Mouse (Mus musculus) left cerebral cortex, adult 8-10 months (tissue): ENCODE results near the gene Cma1. TPM values are rescaled to one million over a fixed set of nuclear protein-coding genes. Genes with fewer than 3 reads are reported as not detected.
A peak's percentile ranks its signal among the peaks of the same experiment; 100 is the strongest.
"Not testable (repeated sequence)": the region's sequence is repeated elsewhere in the genome, so short reads cannot be mapped to it uniquely, and the experiment has no call there.

ENCODE experiments used
- DNase-seq, 2 experiments: peaks; one replicate each; pipeline ENCODE4 v3.0.0; 2022; ENCODE audit warnings: low spot score in 2 of 2
- total RNA-seq, 4 experiments: library from RNA; stranded (reverse); gene quantifications; 2 replicates each; pipeline ENCODE4 v1.2.4; 2022

Cma1 gene
- not detected for total RNA-seq

DNA sequence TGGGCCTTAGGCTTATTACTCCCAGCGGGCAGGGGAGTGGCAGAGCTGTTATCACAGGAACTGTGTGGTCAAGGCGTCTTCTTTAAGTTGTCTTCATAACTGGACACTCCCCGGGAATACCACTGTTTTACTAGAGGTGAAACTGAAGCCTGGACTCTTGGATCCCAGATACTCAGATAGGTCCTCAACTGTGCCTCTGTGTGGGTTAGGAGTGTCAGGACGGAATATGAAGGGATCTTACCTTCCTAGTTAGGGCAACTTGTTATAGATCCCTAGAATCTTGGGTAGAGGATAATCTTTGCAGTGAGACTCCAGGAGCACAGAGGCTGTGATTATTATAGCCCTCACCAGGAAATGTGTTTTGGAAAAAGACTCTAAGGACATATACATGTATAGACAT, at the start of gene Cma1:
TSS of gene Cma1 (minus strand) at position 101 of the 400 bp plus-strand sequence.
- no peak for DNase-seq

DNA sequence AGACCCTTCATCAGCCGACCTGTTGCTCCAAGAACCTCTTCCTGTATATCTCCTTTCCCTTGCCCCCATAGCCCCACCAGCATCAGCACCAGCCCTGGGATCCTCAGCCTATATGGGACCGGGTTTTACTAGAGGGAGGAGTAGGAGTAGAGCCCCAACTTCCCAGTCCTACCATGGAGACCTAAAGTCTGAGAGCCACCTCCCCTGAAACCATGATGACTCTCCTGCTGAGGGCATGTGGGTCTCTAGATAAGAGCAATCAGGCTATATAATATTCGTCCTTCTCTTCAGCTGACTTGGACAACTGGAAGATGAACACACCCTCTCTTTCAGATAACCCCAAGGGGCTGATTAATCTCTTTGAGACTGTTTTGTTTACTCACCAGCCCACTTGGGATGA, 43.0 kb upstream of the Cma1 start:
- not testable (repeated sequence) for DNase-seq

DNA sequence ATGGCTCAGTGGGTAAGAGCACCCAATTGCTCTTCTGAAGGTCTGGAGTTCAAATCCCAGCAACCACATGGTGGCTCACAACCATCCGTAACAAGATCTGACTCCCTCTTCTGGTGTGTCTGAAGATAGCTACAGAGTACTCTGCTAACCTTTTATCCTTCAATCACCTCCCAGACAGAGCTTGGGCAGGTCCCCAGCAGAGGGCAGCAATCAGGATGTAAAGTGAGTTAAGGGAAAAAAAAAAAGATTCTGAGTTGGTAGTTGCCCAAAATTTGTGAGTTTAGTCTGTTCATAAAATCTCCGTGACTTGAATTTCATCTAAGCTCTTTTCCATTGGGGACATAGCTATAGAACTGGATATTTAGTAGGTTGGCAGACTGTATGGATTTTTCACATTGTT, 19.4 kb upstream of the Cma1 start:
- DNase-seq = not testable (repeated sequence)

DNA sequence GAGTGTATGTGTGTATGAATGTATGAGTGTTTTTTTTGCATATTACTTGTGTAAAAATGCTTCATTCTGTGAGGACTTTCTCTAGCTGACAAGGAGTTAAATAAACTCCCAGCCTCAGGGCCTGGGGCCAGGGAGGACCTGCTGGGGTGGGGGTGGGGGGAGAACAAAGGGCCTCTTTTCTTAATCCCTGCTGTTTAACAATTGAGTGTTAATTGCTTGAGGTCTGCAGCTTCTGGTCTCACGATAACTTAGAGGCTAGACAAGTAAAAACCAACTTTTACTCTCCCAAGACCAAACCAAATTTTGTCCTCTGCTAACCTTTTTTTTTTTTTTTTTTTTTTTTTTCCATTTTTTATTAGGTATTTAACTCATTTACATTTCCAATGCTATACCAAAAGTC, 18.8 kb upstream of the Cma1 start:
- no peak for DNase-seq

DNA sequence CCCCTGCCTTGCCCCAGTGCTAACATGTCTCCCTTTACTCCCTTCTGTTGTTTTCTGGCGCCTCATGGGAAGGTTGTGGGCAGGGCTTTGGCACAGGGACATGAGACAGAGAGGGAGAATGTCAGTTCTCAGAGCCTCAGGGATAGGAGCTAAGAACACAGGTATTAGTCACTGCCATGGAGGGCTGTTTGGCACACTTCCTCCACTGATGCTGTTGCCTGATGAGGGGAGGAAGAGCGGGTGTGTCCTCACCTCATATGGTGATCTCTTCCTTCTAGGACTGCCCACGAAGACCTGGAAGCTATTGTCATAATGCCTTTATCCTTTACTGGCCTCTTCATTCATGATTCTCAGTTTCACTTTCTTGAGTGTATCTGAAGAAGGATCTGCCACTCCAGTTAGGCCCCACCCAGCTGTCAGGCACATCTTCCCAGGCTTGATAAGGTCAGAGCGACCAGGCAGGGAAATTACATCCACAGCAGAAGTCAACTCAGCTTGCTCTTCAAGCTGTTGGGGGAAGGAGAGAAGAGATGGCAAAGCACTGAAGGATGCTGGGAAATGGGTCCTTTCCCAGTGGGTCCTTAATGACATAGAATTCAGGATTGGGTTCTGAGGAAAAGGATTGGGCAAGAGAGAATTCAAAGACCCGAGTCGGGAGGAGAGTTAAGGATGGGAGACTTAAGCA, 6.0 kb upstream of the Cma1 start, which contains the start of gene Cma2:
TSS of gene Cma2 (plus strand) at position 635 of the 685 bp plus-strand sequence.
- DNase-seq = no peak

DNA sequence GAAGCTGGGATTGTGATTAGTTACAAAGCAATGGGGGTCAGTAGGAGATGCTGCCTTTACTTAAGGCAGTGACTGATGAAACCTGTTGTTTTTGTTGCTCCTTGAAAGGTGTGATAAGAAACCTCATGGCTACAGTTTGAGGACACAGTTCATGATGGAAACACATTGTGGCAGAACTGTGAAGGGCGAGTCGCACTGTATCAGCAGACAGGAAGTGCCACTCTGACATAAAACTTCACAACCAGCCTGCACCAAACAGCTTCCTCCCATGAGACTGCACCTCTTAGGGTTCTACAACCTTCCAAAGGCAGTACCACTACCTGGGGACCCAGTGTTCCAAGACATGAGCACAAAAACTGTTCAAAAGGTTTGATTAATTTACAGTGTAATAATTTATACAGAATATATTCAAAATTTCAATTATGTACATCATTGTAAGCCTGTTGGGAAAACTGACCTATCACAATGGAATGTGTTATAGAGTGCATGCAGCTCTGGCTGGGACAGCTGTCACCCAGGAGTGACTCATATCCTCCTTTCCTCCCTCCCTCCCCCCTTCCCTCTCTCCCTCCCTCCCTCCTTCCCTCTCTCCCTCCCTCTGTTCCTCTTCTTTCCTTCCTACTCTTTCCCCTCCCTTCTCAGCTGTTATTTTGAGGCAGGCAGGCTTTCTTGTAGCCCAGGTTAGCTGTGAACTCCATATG, 1.9 kb upstream of the Cma1 start:
- DNase-seq = no peak

DNA sequence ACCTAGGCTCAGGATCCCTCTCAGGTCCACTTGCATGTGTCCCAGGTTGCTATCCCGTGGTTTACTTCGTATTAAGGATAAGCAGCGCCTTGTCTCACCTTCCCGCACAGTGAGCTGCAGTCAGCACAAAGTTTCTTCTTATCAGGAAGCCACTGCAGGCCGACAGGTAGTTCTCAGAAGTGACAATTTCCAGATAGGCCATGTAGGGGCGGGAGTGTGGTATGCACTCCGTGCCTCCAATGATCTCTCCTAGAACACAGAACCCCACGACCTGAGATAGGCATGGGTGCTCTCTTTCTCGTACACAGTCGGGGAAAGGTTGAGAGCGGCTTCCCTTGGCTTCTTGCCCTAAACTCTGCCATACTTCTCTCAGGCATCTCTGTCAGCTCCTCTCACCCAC, 874 bp downstream of the Cma1 start:
- DNase-seq = no peak

DNA sequence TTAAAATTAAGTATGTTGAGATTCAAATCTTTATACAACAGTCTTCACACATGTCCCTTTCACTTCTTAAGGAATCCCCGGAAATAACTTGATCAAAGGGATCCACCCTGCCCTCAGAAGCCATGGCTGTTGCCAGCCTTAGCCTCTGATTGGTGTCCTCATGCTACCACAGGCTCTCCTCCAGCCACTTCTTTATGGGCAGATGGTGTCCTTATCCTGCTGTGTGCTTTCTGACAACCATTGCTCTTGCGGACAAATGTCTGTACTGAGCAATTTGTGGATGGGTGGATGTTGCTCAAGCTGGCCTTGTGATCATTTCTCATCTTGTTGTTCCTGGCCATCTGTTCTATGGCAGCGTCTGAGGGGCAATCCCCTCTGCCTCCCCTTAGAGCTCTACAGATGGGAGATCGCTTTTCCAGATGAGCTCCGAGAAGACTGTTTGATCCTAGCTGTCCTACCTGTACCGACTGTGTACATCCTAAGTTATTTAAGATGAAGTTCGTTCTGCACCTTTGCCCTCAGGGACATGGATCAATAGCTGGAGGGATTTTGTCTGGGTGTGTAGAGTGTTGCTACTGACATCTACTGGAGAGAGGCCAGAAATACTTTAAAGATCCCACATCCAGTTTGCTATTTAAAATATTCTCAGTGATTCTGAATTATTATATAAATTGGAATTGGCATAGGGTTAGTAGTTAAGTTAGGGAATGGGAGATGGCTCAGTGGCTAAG, 4.2 kb downstream of the Cma1 start:
- no peak for DNase-seq

DNA sequence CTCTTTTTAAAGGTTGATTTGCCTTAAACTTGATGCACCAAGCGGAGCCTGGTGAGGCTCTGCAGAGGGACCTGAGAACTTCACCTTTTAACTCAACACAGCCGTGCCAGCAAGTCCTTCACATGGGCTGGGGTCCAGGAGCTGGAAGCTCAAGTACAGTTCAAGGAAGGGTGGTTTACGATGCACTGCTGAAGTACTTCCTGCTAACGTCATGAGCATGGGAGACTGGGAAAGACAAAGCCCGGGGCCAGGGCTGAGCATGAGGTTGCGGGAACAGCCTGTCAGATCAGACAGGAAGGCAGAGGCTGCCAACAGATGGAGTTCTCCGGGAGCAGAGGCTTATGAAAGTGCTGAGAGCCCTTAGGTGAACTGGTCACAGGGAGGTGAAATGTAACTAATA, 10.9 kb downstream of the Cma1 start:
- DNase-seq = no peak

DNA sequence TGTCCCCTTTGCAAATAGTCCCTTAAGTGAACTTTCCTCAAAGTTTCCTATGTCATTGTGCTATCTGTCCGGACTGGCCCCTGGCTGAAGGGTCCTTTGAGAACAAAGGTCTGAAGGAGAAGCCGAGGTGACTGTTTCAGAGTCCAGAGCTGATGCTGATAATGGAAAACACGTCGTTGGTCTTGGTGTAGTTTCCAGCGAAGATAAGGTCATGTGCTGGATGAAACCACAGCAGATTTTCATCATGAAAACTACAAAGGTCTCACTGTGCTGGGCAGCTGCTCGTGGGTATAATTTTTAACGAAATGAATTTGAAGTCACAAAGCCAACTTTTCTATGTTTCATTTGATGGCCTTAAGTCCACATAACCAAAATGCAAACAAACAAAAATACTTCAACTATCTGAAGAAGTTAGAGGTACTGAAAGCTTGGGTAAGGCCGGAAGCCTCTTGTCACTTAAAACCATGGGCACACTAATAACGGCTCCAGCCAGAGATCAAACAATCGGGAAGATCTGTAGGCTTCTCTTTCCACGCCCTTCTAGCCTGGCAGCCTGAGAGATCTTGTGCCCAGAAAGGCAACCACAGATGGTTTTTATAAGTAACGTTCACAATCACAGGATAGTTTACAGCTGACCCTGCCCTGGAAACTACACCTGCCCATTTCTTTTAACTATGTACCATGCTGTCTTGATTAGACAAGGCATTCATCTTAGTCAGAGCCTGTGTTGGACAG, 15.0 kb downstream of the Cma1 start:
- no peak for DNase-seq

DNA sequence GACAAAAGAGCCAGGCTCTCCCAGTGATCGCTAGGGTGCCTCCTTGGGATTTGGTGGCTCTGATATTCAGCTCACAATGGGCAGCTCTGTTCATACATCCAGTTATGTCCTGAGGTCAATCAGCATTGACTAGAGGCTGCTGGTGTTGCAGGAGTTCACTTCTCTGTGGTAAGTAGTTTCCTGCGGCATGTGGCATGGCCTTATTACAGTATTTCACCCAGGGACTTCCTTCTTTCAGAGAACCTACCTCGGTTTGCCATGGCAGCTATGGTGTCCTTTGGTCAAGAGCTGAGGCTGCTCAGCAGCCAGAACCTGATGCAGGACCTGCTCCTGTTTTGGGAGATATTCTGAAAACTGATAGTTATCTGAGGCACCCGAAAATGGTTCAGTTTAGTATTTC, 17.6 kb downstream of the Cma1 start:
- DNase-seq = no peak

DNA sequence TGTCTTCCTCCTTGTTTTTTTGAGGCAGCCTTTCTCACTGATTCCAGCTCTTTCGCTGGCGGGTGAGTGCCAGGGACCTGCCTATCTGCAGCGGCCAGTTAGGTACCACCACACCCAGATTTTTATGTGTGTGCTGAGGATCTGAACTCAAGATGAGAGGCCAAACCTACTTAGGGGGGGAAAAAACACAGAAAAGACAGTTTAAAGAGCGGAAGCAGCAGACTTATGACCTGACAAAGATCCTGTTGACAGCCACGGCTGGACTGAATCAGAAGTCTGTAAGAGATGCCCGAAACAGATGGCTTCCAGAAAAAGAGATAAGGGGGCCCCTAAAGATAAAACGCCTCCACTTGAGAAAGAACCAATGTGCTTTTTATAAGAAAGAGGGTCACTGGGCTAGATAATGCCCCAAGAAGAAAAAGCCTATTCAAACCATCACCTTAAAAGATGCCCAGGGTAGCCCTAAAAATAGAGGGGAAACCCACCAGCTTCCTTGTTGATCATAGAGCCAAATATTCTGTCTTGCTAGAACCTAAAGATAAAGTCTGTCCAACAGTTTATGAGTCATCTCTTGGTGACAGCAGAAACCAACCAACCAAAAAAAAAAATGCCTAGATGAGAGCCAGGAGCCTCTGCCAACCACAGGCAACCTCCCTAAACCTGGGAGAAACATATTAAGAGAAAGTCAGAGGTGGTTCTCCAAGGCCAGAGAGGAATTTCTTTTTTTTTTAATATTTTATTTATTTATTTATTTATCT, 21.8 kb downstream of the Cma1 start:
- no peak for DNase-seq

DNA sequence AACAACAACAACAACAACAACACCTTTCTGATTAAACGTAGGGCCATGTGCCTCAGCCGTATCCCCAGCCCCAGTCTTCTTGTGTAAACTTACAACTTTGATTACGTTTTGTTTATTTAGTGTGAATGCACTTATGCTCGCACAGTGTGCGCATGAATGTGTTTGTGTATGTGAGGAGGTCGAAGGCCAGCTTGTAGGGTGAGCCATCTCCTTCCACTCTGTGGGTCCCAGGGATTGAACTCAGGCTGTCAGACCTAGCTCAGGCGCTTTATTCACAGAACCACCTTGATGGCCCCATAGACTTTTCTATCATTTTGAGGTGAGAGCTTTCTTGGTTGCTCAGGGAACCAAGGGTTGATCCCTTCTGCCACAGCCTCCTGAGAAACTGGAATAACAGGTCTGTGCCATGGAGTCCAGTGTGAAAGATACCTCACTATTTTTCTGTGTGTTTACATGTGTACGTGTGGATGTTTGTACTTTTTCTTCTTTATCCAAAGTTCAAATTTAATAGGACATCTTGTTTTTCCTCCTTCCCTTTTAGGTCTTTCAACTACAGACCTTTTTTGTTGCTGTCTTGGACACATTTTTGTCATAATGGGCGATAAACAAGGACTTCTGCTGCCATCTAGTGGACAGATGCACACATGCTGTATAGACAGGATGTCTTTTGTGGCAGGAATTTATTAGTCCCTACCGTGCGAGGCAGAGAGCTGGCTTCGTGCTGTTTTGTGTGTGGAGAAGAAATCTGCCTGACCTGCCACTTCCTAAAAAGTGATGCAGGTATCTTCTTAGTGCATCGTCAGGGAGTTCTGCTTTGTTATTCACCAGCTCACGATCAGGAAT, 26.0 kb downstream of the Cma1 start:
- DNase-seq = no peak

DNA sequence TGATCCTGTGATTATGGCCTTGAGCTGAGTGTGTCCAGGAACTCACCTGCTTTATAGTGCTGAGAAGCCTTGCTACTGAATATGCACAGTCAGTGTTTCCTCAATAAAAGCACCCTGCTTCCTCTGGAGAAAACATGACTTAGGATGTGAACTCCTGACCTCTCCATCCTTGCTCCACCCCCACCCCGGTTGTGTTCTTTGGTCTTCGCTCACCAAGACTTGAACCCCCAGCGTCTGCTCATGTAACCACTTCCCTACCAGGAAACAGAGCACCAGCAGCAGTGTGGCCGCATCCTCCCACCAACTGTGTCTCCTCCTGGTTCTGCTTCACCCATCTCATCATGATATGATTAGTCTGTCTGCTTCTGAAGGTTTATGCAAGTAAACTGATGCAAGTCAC, 31.1 kb downstream of the Cma1 start:
- no peak for DNase-seq

DNA sequence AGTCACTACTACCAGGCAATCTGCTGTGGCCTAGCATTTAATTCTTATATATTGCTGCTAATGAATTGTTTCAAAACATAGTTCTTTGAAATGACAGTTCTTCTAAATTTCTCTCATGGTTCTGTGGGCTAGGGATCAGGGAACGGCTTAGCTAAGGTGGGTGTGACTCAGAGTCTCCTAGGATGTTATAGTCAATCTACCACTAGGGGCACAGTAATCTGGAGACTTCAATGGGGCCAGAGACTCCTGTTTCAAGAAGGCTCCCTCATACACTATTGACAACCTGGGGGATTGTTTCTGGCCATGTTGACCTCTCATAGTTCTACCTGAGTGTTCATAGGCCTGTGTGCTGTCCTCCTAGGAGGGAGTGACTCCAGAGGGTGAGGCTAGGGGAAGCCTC, 39.0 kb downstream of the Cma1 start:
- DNase-seq = no peak

DNA sequence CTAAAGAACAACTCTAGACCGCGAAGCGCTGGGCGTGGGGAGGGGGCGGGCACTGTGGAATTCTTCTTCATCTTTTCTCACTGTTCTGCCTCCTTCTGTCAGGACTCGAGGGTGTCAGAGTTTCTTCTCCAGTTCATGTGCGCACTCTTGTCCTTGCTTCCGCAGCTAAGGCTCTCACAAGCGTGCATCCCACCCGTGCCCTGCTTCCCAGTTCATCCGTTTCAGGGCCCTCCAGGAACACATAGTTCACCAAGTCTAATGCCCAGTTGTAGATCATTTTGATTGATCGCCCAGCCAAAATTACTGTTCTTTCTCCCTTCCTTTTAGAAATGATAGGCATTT, 44.1 kb downstream of the Cma1 start:
- peak in 1 of 2 experiments; percentile 44 for DNase-seq

DNA sequence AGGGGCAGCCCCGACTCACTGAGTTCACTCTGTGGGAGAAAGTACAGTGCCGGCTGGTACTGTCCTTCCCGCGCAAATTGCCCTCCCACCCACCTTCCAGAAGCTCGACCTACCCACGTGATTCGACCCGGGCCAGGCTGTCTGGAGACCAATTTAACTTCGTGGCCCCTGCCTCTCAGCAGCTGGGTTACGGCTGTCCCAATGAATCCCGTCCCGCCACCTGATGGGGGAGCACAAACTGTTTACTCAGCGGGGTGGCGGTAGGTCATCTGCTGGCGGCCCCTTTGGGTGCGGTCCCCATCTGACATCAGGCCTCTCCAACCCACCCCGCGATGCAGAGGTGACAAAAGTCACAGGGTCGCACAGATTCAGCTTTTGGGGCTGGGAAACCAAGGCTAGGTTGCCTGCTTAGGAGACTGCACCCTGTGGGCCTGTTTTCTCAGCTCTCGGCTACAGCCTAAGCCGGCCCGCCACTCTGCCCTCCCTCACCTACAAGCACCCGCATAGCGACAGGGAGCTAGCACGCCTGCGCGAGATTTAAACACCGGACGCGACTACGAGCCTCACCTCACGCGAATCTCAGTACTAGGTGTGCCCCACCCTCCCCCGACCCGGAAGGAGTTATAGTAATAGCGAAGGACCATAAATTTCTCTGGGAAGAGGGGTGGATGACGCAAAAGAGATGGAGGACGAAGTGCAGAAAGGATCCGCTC, 44.6 kb downstream of the Cma1 start, which contains the start of gene Sdr39u1:
TSS of gene Sdr39u1 (minus strand) at position 593 of the 713 bp plus-strand sequence.
- DNase-seq = peak; percentile 46 to 93

DNA sequence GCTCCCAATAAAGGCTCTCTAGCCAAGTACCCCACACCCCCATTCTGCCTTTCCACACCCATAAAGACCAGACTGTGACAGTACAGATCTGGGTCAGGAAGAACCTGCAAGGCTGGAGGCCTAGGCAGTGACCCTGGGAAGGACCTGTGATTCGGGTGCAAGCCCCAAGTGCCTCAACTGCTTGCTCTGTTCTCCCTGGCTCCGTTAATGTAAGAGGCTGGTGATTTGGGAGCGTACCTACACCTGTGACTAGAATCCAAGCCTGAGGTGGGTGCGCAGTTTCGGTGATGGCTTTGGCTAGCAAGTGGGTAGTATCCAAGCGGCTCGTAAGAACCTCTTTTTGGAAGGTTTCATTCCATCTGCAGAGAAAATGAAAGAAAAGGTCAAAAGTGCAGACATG, 45.5 kb downstream of the Cma1 start:
- DNase-seq = no peak

DNA sequence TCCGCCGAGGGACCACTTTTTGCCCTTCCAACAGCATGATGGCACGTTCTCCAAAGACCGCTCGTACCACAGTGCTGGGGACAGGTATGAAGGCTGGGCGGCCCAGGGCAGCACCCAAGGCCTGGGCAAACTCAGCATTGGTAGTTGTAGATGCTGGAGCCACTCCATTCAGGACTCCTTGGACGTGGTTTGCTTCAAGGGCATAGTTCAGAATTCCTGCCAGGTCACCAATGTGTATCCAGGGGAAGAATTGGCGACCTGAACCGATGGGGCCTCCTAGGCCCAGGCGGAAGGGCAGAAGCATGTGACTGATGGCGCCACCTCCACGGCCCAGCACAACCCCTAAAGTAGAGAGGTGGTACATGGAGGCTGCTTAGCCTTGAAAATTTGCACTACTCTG, 46.8 kb downstream of the Cma1 start:
- no peak for DNase-seq
